Mouse (Mus musculus): Measurements from ENCODE around the gene Ogdh.

The Ogdh gene

DNA sequence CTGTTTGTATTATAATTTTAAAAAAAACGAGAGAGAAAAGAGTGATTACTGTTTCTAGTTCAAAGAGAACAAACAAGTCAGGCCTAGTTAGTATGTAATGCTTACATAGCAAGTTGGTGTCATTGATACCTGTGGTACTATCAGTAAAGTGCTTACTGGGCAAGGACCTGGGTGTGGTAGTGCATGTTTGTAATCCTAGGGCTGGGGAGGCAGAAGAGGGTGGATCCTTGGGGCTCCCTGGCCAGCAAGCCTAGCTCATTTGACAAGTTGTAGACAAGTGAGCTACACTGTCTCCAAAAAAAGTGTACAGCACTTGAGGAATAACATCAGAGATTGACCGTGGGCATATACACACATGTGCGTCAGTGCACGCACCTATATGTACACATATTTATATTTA lies 3.2 kb downstream of the Ogdh start:
- no peak for DNase-seq (ENCODE audit: extremely low read depth, insufficient read length, low spot score)

DNA sequence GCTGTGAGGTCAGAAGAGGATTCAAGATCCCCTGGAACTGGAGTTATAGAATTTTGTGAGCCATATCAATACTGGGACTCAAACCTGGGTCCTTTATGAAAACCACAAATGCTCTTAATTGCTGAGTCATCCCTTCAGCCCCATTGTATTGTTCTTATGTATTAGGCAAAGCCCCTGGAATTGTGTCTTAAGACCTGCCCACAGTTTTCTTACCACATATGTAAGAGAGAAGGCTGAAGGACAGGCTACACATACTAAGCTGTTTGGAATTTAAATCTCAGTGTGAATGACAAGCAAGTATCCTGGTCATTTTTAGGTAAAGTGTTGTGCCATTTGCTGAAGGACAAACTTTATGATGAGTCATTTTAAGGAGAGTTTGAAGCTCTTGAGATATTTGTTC lies 4.6 kb downstream of the Ogdh start:
- DNase-seq (ENCODE audit: extremely low read depth, insufficient read length, low spot score) = no peak

DNA sequence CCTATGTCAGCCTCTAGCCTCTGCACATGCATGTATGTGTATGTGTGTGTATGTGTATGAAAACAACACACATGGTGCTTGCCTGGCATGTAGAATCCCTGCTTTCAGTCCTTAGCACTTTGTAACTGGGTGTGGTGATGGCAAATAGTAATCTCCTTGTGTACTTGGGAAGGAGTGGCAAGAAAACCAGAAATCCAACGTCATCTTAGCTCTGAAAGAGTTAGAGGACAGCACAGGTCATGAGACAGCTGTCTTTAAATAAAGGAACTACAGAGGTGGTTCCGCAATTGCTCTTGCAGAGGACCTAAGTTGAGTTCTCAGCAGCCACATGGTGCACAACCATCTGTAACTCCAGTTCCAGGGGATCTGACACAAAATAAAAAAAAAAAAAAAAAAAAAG lies 8.0 kb downstream of the Ogdh start:
- DNase-seq (ENCODE audit: extremely low read depth, insufficient read length, low spot score) = no peak

DNA sequence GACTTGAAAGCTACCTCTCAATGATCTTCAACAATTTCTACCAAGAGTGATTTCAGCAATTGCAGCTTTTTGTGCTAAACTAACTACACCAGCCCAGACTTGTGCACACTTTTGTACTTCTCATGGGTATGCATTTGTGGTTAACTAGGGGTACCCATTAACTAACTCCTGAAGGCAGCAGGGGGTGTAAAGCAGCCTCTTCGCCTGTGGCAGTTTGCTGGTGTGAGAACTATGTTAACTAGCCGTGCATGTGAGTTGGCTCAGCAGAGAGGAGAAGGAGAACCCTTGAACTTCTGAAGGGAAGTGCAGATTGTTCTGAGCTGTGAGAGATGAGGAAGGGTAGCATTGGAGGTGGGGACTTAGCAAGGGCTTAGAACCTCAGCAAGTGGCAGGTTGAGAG lies 11.4 kb downstream of the Ogdh start:
- DNase-seq (ENCODE audit: extremely low read depth, insufficient read length, low spot score) = no peak

DNA sequence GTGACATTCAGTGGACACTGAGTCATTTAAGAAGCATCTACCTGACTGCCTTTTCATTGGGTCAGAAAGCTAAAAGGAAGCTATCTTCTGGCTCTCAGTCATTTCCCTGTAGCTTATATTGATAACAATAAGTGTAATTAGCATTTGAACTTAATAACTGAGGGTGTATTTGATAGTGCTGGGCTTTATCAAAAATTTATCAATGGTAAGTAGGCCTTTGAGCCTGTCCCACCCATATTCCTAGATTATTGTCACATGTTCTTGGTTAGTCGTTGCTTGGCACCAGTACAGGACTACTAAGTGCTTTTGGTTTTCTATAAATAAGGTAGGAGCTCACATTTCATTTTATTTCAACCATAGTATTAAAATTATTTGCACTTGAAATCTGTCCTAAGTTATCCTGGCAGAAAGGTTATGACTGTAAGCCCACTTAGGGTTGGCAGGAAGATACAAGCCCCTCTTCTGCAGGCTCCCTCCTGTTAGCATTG lies 14.6 kb downstream of the Ogdh start:
- DNase-seq (ENCODE audit: extremely low read depth, insufficient read length, low spot score) = no peak

DNA sequence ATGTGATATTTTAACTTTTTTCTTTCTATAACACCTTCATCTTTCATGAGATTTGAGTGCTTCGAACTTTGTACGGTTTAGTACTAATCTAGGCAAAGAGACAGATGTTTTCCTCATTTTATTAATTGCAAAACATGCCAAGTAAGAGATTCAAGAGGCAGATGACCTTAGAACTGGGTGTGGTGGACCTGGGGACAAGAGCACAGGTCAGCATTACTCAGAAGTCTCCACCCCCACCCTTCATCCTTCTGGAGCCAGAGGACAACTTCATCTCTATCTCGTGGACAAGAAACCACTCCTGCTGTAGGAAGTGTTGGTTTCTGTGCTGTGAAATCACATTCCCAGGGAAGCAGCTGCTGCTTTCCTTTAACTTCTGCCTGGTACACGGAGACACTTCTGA lies 16.7 kb downstream of the Ogdh start:
- no peak for DNase-seq (ENCODE audit: extremely low read depth, insufficient read length, low spot score)

DNA sequence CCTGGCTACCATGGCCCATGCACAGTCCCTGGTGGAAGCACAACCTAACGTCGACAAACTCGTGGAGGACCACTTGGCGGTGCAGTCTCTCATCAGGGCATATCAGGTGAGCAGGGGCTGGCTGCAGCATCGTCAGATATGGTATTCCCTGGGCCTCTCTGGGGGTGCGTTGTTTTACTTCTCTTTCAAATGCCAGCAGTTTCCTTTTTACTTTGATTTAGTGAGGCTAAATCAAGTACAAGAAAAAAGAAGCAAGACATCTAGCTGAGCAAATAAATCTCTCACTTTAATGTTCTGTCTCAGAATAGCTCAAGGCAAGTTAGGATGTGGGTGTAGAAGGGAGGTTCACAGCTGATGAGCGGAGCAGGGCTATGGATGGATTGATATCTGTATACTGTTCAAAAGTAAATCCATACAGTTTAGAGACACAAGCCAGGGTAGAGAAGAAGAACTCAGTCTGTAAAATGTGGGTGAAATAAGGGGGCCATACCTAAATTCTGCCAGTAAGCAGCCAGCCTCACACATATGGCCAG lies 22.5 kb downstream of the Ogdh start:
- no peak for DNase-seq (ENCODE audit: extremely low read depth, insufficient read length, low spot score)

DNA sequence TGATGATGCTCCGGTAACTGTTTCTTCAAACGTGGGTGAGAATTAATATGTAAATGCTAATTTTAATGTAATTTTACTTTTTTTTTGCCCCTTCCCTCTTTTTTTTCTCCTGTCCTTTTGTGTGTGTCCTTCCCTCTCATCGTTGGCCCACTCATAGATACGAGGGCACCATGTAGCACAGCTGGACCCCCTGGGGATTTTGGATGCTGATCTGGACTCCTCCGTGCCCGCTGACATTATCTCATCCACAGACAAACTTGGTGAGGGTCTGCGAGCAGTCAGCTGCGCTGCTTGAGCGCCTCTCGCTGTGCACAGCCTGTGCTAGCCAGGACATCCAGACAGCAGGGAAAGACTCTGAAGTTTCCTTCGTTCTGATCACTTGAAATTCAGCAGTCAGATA lies 25.4 kb downstream of the Ogdh start:
- no peak for DNase-seq (ENCODE audit: extremely low read depth, insufficient read length, low spot score)

DNA sequence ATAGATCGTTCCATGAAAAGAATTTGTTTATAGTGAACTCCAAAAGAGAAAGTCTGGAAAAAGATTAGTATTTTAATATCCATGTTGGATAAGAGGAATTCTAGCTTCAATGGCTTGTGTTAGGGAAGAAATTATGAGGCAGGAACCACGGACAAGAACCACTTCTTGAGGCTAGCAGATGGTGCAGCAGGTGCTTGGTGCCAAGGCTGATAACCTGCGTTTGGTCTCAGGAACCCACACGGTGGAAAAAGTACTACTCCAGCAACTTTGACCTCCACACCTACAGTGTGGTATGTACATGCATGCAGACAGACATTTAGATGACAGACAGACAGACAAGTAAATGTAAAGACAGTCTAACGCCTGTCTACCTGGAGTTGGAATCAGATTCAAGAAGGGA lies 27.1 kb downstream of the Ogdh start:
- no peak for DNase-seq (ENCODE audit: extremely low read depth, insufficient read length, low spot score)

DNA sequence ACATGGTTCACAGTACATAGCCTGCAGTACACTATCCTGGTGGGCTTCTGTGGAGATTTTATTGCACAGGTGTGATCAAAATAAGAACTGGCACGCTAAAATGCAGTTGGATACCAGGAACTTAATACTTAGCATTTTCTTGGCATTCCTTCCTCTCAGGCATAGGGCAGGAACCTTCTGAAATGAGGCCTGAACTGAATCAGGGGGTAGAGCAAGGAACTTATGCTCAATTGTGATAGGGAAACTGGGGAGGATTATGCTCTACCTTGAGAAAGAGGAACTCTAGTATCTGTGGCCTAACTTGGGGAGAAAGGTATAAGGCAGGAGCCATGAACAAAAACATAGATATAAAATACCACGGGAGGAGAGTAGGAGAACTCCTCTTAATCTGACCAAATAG lies 27.9 kb downstream of the Ogdh start:
- DNase-seq (ENCODE audit: extremely low read depth, insufficient read length, low spot score) = no peak

DNA sequence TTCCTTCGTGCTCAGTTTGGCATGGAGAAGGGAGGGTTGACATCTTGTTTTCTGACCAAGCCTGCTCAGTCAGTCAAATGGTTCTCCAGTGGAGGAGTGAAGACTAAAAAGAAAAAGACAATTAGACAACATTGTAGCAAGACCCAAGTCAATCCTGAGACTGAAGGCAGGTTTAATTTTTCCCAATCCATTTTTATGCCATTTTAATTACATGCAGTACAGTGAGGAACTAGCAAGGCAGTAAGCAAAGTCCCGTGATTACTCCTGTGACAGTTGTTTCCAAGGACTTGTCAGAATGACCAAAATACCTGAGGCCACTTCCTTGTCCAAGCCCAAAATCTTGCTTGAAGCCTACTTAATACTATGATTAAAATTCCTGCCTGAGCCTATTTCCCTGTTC lies 30.7 kb downstream of the Ogdh start:
- no peak for DNase-seq (ENCODE audit: extremely low read depth, insufficient read length, low spot score)

DNA sequence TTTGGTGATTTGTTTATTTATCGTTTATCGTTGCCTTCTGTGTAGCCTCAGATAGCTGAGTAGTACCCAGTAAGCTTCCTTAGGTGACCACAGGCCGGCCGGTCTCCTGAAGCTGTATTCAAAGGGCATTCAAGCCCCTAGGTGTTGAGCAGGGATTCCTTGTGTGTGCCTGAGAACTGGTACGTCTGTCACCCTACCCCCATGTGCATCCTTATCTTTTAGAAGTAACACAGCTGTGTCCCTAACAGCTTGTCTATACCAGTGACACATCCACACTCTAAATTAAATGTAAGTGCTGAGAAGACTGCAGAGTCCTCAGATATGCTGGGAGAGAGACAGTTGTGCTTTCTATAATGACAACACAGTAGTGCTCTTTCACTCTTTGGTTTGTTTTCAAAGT lies 31.9 kb downstream of the Ogdh start:
- DNase-seq (ENCODE audit: extremely low read depth, insufficient read length, low spot score) = no peak

DNA sequence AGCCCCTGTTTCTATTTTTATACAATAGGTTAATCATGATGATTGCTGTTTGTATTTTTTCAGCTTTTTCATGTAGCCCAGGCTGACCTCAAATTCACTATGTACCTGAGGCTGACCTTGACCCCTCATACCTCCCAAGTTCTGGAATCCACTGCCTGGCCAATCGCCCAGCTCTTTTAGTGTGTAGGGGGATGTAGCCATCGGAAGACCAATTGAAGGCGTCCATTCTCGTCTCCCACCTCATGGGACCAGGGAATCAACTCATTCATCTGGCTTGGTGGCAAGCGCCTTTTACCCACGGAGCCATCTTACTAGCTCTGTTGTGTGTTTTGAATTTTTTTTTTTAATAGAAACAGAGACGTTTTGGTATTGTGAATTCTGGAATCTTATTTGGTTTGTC lies 39.8 kb downstream of the Ogdh start:
- DNase-seq (ENCODE audit: extremely low read depth, insufficient read length, low spot score) = no peak

DNA sequence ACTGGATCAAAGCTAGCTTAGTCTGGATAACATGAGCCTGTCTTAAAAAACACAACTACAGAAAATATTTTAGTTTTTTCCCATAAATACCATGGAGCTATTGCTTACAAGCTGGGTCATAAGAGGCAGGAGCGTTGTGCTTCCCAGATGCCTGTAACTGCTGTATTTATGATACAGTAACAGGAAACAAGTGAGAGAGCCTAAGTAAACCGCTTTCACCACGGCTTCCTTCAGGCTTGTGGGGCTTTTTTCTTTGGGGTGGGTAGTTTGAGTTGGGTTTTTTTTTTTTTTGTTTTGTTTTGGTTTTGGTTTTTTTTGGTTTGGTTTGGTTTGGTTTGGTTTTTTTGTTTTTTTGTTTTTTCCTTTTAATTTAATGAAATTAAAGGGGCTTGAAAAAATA lies 41.2 kb downstream of the Ogdh start:
- DNase-seq (ENCODE audit: extremely low read depth, insufficient read length, low spot score) = no peak

DNA sequence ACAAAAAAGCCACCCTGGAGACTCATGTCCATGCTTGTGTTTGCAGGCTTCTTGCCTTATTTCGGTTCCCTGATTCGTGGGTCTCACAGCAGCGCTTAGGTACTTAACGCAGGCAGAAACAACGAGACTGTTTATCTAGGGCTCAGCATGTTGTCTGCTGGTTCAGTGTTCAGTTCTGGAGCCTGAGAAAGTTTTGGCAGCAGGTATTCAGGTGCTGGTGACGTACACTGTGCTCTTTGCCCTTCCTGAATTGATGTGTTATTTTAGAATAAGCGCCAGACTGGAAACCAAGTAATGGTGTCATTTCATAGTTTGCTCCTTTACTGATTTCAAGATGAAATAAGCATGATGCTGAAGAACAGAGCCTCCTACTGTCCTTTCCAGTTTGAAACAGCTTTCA lies 42.0 kb downstream of the Ogdh start:
- no peak for DNase-seq (ENCODE audit: extremely low read depth, insufficient read length, low spot score)

DNA sequence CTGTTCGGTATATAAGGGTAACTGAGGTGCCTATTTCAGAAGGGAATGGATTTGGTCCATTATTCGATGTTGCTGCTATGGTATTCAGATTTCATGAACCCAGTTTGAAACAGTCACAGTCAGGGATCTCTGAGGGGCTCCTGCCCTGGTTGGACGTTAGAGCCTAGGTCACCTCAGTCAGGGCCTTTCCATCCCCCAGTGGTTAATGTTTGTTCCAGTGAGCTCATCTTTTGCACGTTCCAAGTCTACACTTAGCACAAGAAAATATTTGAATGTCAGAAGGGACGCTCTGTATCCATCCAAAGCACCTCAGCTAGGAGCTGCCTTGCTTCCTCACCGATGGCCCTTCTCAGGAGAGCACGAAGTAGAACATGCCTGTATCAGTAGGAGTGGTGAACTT lies 43.9 kb downstream of the Ogdh start:
- DNase-seq (ENCODE audit: extremely low read depth, insufficient read length, low spot score) = no peak

DNA sequence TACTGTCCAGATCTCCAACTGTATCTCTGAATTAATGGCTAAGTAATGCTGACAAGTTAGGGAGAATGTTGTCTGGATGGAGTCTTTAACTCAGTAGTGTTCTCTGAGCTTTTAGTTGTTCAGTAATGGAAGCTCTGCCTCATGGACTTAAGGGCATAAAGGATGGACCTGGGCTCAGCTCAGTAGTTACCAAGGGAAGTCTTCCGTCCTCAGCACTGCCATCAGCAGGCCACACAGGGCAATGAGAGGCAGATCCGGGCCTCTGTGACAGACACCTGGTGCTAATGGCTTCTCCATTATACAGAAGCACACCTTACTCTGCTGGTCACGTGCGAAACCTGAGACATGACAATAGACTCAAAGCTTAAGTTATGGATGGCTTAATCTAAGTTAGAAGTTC lies 45.3 kb downstream of the Ogdh start:
- no peak for DNase-seq (ENCODE audit: extremely low read depth, insufficient read length, low spot score)

DNA sequence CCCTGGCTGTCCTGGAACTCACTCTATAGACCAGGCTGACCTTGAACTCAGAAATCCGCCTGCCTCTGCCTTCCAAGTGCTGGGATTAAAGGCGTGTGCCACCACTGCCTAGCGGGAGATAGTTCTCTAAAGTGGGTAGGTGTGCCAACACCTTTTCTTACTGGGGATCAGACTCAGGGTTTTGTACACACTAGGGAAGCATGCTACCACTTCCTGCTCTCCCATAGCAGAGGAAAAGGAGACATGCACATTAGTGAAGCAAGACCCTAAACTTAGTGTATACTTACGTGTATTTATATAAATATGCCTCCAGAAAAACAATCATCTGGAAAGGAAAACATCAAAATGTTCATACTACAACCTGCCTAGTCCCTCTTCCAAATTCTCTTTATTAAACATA lies 54.5 kb downstream of the Ogdh start:
- no peak for DNase-seq (ENCODE audit: extremely low read depth, insufficient read length, low spot score)

DNA sequence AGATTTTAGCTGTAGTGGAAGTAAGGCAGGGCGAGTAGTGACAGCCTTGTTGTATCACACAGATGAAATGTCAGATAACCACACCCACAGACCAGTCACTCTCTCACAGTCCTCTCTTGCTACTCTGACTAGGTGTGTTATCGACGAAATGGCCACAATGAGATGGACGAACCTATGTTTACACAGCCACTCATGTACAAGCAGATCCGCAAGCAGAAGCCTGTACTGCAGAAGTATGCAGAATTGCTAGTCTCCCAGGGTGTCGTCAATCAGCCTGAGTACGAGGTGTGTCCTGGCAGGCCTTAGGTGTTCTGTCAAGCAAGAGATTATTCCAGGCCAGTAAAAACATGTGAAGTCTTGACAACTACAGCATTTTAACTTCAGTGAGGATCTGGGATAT lies 55.5 kb downstream of the Ogdh start:
- no peak for DNase-seq (ENCODE audit: extremely low read depth, insufficient read length, low spot score)

DNA sequence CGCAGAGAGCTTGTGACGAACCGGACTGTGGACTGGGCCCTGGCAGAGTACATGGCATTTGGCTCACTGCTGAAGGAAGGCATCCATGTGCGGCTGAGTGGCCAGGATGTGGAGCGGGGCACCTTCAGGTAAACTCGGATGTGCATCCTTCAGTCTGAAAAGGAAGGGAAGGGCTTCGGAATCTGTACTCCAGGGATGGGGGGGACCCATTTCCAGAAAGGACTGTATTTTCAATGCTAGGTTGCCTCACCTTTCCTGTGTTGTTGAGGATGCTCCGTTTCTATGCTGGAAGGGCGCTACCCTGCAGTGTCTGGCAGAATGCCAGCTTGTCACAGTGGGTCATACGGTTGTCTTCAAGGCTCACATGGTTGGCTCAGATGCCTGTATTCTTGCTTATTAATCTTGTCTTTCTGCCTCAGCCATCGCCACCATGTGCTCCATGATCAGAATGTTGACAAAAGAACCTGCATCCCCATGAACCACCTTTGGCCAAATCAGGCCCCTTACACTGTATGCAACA lies 57.3 kb downstream of the Ogdh start:
- DNase-seq (ENCODE audit: extremely low read depth, insufficient read length, low spot score) = no peak

DNA sequence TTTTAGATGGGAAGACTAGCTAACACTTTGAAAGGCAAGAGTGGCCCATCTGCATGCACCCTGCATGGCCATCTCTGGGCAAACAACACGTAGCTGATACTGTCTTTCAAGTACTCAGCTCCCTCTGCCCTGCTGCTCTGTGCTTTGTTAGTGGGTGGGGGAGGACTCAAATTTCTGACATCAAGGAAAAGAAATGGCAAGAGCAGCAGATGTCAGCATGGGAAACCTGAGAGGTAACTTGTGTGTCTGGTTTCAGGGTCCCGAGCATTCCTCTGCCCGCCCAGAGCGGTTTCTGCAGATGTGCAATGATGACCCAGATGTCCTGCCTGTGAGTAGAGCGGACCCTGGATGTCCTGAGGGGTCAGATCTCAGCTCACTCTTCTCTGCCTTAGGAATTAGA lies 58.2 kb downstream of the Ogdh start:
- DNase-seq (ENCODE audit: extremely low read depth, insufficient read length, low spot score) = no peak

DNA sequence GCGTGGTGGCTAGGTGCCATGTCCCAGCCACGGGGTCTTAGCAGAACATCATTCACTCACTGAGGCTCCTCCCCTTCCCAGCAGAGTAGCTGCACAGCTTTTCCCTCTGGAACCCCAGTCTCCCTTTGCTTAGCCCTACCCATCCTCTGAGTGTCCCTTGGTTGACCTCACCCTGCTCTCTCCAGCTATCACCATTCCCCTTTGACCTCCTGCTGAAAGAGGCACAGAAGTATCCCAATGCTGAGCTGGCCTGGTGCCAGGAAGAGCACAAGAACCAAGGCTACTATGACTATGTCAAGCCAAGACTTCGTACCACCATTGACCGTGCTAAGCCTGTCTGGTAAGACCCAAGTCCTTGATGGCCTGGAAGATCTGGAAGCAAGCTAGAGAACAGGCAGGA lies 63.7 kb downstream of the Ogdh start:
- no peak for DNase-seq (ENCODE audit: extremely low read depth, insufficient read length, low spot score)

DNA sequence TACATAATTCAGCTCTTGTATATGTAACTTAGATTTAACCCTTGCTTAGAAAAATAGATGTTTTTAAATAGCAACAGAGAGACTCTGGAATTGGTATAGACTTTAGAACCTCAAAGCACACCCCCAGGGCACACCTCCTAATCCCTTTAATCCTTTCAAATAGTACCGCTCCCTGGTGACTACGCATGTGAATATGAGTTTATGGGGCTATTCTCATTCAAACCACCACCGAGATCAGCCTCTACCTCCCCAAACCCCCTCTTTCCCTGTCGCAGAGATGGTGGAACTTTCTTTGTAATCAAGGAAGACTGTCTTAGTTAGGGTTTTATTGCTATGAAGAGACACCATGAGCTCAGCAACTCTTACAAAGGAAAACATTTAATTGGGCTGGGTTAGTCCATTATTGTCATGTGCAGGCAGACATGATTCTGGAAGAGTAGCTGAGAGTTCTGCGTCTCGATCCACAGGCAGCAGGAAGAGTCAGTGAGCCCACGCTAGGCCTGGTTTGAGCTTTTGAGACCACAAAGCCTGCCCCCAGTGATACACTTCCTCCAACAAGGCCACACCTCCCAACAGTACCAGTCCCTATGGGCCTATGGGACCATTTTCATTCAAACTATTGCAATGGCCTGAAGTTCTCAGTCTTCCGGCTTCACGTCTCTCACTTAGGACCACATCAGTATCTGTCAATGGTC lies 73.3 kb downstream of the Ogdh start:
- DNase-seq (ENCODE audit: extremely low read depth, insufficient read length, low spot score) = no peak
